Mouse (Mus musculus) embryonic facial prominence, embryonic 11.5 days (tissue): ENCODE results near the gene Cyp27a1. TPM values are rescaled to one million over a fixed set of nuclear protein-coding genes. Genes with fewer than 3 reads are reported as not detected.

ENCODE experiments used
- ATAC-seq: fragments of 200-750 bp; cut with Nextera tagmentation; replicated peaks from 2 replicates; pipeline ENCODE4 v1.8.0; 2017; ENCODE audit warnings: low read depth; ENCODE audit not compliant: insufficient number of reproducible peaks, low FRiP score, low TSS enrichment
- DNase-seq: peaks from one replicate; pipeline ENCODE4 v3.0.0-alpha.2; 2015; ENCODE audit warnings: low spot score
- H3K27ac ChIP-seq: fragments of 300-500 bp; sonication (generic); replicated peaks from 2 replicates; pipeline ENCODE4 v1.5.1; 2014; ENCODE audit warnings: mild to moderate bottlenecking, low read depth, low read length, control low read depth
- H3K27me3 ChIP-seq: fragments of 300-500 bp; sonication (generic); 2 replicates; pipeline ENCODE4 v1.6.1; 2014; ENCODE audit warnings: mild to moderate bottlenecking, low read length, moderate library complexity, mixed read lengths; ENCODE audit not compliant: control insufficient read depth, insufficient read depth
- H3K36me3 ChIP-seq: fragments of 300-500 bp; sonication (generic); replicated peaks from 2 replicates; pipeline ENCODE4 v1.6.1; 2014; ENCODE audit warnings: low read depth, mild to moderate bottlenecking, low read length, moderate library complexity, mixed read lengths; ENCODE audit not compliant: control insufficient read depth, insufficient read depth
- H3K4me1 ChIP-seq: fragments of 300-500 bp; sonication (generic); 2 replicates; pipeline ENCODE4 v1.6.1; 2014; ENCODE audit warnings: low read length, mixed read lengths; ENCODE audit not compliant: control insufficient read depth, insufficient read depth
- H3K4me2 ChIP-seq: fragments of 300-500 bp; sonication (generic); 2 replicates; pipeline ENCODE4 v1.6.1; 2014; ENCODE audit warnings: low read depth, mild to moderate bottlenecking, control low read depth, low read length, moderate library complexity
- H3K4me3 ChIP-seq: fragments of 300-500 bp; sonication (generic); 2 replicates; pipeline ENCODE4 v1.5.1; 2014; ENCODE audit warnings: low read depth, low read length, control low read depth
- H3K9ac ChIP-seq: fragments of 300-500 bp; sonication (generic); replicated peaks from 2 replicates; pipeline ENCODE4 v1.6.1; 2014; ENCODE audit warnings: mild to moderate bottlenecking, control low read depth, low read length
- H3K9me3 ChIP-seq: fragments of 300-500 bp; sonication (generic); replicated peaks from 2 replicates; pipeline ENCODE4 v1.6.1; 2016; ENCODE audit warnings: mild to moderate bottlenecking, low read length, inconsistent platforms, mixed read lengths; ENCODE audit not compliant: control insufficient read depth
- WGBS: fragments of 180-500 bp; shearing (Covaris S2); extraction: QIAGEN DNeasy Blood & Tissue Kit; methylation state at CpG from one replicate; pipeline ENCODE4 v1.1.7; 2014; 5-methylcytosine and 5-hydroxymethylcytosine counted together
- polyA plus RNA-seq: library from polyadenylated mRNA; unstranded; fragments of >200 nt; fragmentation: Nextera tagmentation; extraction: Ambion mirVana; gene quantifications from 2 replicates; pipeline ENCODE4 v1.2.1, GENCODE M21; 2014

Gene Cyp27a1
- polyA plus RNA-seq, 1 experiment from 2014 or later = 12.3 TPM

DNA sequence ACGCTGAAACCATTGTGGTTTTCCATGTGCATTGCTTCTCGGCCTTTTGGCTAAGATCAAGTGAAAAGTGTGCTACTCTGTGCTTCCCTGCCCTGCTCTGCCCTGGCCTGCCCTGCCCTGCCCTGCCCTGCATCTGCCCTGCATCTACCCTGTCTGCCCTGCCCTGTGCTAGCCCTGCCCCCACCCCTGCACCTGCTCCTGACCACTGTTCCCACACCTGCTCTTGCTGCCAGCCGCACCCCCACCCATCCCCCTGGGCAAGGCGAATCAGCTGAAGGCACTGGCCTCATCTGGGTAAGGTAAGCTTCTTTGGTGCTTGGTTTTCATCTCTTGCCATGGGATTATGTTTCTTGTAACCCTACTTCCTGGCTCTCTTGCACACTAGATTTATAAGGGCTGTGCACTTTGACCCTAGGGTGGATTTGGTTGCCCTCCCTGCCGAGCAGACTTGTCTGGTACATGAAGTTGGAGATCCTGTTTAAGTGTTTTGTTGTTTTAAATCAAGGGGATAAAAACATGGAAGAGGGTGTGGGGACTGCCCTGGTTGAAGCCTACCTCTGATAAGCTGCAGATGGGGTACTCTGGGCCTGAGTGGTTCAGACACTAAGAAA is 40.9 kb downstream of the Cyp27a1 start:
- no peaks in the 10 kb centered on the region for H3K4me1 ChIP-seq
- H3K9ac ChIP-seq = no peak overlapping the region
- no peak overlapping the region for H3K4me2 ChIP-seq
- WGBS = 53% methylated on average over 5 of the region's 5 CpGs
- H3K9me3 ChIP-seq = no peaks in the 10 kb centered on the region
- ATAC-seq (no peak; the same call in 1 of the 2 replicates), DNase-seq (no peak)
- no peak overlapping the region for H3K4me3 ChIP-seq
- 0 out of 2 replicates have a peak, but pooled peaks cover under 1% of the 10 kb centered on the region for H3K27me3 ChIP-seq
- H3K36me3 ChIP-seq = no peaks in the 10 kb centered on the region
- no peak overlapping the region for H3K27ac ChIP-seq

DNA sequence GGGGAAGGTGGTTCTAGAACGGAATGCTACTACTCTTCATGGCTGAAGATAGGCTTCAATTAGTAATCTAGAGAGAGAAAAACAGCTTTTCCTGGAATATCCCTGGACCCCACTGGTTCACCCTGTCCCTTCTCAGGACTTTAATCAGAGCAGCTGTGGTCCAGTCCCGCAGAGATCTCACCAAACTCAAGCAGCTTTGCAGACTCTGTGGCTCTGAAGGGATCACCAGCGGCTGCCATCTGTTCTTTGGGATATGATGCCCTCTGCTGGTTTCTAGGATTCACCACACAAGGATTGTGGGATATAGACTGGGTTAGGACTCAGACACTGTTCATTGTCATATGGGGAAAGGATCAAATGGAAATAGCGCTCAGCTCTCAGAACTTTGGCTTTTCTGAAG is 46.4 kb downstream of the Cyp27a1 start:
- H3K27ac ChIP-seq = no peak overlapping the region
- DNase-seq = peak; percentile 78
- no peaks in the 10 kb centered on the region for H3K9me3 ChIP-seq
- H3K4me1 ChIP-seq = no peaks in the 10 kb centered on the region
- 28% methylated on average over 4 of the region's 4 CpGs for WGBS
- ATAC-seq = no peak
- H3K27me3 ChIP-seq = no peaks in the 10 kb centered on the region; the same call in 1 of the 2 replicates
- no peak overlapping the region for H3K9ac ChIP-seq
- H3K4me2 ChIP-seq = no peak overlapping the region
- no peak overlapping the region for H3K4me3 ChIP-seq
- no peaks in the 10 kb centered on the region for H3K36me3 ChIP-seq

- no peaks in the 10 kb centered on the region for H3K36me3 ChIP-seq
- H3K4me1 ChIP-seq = no peaks in the 10 kb centered on the region
- H3K27ac ChIP-seq = no peak overlapping the region
- H3K4me2 ChIP-seq = no peak overlapping the region
- H3K27me3 ChIP-seq = peaks cover 4% of the 10 kb centered on the region
- H3K9me3 ChIP-seq = no peaks in the 10 kb centered on the region
- WGBS = 3% methylated on average over 6 of the region's 6 CpGs
- ATAC-seq (no peak), DNase-seq (peak; percentile 89)
- no peak overlapping the region for H3K4me3 ChIP-seq
- H3K9ac ChIP-seq = no peak overlapping the region
Observed at GRCm38 (mm10) chr1:74763081-74763480, 49.7 kb downstream of the Cyp27a1 start.

- H3K27me3 ChIP-seq = peaks cover 59% of the 10 kb centered on the region
- H3K27ac ChIP-seq = no peak overlapping the region
- H3K4me3 ChIP-seq = peak overlapping the region; percentile 45
- H3K9me3 ChIP-seq = no peaks in the 10 kb centered on the region
- H3K36me3 ChIP-seq = no peaks in the 10 kb centered on the region
- peaks cover 5% of the 10 kb centered on the region for H3K4me1 ChIP-seq
- H3K4me2 ChIP-seq = peak overlapping the region; percentile 88
- DNase-seq = peak; percentile 35
- no peak for ATAC-seq
- WGBS = 0% methylated on average over 35 of the region's 35 CpGs
- H3K9ac ChIP-seq = no peak overlapping the region
Observed at GRCm38 (mm10) chr1:74770727-74771466, 57.5 kb downstream of the Cyp27a1 start.

- peak; percentile 35 for DNase-seq
- 0 out of 2 replicates have a peak, but pooled peaks have one; percentile 30 for ATAC-seq
- peak overlapping the region; percentile 88 for H3K4me2 ChIP-seq
- peak overlapping the region; percentile 7 for H3K9ac ChIP-seq
- H3K9me3 ChIP-seq = no peaks in the 10 kb centered on the region
- no peak overlapping the region for H3K27ac ChIP-seq
- peaks cover 60% of the 10 kb centered on the region for H3K27me3 ChIP-seq
- under 1% methylated on average over 15 of the region's 26 CpGs for WGBS
- peak overlapping the region; percentile 45 for H3K4me3 ChIP-seq
- peaks cover 8% of the 10 kb centered on the region for H3K4me1 ChIP-seq
- no peaks in the 10 kb centered on the region for H3K36me3 ChIP-seq
Observed at GRCm38 (mm10) chr1:74771467-74771844, 58.1 kb downstream of the Cyp27a1 start.

DNA sequence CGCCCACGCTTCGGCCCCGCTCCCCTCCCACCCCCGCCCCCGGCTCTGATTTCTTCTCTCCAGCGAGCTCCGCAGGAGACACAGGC is 58.3 kb downstream of the Cyp27a1 start, which contains the start of gene Wnt6:
Gene Wnt6, plus strand, starts transcription at position 48 of the 86 bp plus-strand sequence.
- H3K27ac ChIP-seq = no peak within 1 kb of the TSS

DNA sequence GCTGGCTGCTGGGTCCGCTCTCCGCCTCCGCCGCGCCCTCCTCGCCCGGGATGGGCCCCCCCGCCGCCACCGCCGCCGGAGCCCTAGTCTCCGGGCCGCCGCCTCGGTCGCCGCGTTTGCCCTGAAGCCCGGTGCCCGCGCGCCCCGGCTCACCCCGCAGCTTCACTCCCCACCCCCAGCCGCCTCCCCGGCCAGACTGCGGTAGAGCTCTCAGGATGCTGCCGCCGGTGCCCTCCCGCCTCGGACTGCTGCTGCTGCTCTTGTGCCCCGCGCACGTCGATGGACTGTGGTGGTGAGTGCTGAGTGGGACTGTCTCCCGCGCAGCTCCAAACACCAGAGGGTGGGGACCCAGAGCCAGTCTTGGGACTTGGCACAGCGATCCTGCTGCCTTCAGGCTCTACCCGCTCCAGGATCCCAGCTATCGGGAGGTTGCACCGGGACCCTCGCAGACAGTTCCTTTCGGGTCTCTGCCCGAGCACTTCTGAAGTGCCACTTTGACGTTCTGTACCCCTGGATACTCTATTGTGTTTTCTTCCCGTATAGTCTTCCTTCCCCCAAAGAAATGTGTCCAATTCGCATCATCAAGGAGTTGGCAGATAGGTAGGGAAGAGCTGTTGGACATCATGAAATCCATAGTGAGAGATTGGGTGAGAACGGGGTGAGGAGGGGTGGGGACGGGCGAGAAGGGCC is 58.7 kb downstream of the Cyp27a1 start:
- H3K9ac ChIP-seq = peak overlapping the region; percentile 7; the same call in 1 of the 2 replicates
- peaks cover 8% of the 10 kb centered on the region for H3K4me1 ChIP-seq
- DNase-seq (peak; percentile 35), ATAC-seq (no peak)
- peak overlapping the region; percentile 88 for H3K4me2 ChIP-seq
- no peaks in the 10 kb centered on the region for H3K36me3 ChIP-seq
- H3K27ac ChIP-seq = no peak overlapping the region
- WGBS = 1% methylated on average over 30 of the region's 51 CpGs
- no peaks in the 10 kb centered on the region for H3K9me3 ChIP-seq
- peak overlapping the region; percentile 45 for H3K4me3 ChIP-seq
- H3K27me3 ChIP-seq = peaks cover 60% of the 10 kb centered on the region

More for the DNA sequence above, 58.3 kb downstream of the Cyp27a1 start, which contains the start of gene Wnt6:
- Histone ChIP-seq H3K9ac (peak within 1 kb of the TSS; percentile 7), H3K4me3 (peak within 1 kb of the TSS; percentile 45), H3K4me1 (peaks cover 8% of the 10 kb centered on the region), H3K4me2 (peak within 1 kb of the TSS; percentile 88), H3K9me3 (no peaks in the 10 kb centered on the region), H3K36me3 (no peaks in the 10 kb centered on the region), H3K27me3 (peaks cover 60% of the 10 kb centered on the region)
- ATAC-seq (no peak), DNase-seq (no peak)
- WGBS = no CpG with 5 or more reads among the region's 8 CpGs

DNA sequence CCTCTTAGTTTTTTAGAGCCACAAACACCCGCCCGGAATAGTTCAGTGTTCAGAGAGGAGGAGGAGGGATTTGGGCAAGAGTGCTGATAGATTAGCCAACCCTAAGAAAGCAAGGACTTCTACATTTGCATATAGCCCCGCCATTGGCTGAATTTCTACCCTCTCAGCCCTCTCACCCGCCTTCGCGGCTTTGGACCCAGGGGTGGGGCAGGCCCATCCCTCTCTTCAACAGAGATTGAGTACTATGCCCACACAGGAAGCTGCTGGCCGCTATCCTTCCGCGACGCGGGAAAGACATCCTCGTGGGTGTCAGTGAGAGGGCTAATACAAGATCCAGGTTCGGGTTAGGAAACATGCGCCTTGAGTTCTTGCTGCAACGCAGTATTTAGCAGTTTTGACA is 59.8 kb downstream of the Cyp27a1 start:
- H3K4me2 ChIP-seq = no peak overlapping the region; the same call in 1 of the 2 replicates
- H3K27ac ChIP-seq = no peak overlapping the region
- no peaks in the 10 kb centered on the region for H3K36me3 ChIP-seq
- DNase-seq = peak; percentile 88
- H3K4me3 ChIP-seq = peak overlapping the region; percentile 5; the same call in 1 of the 2 replicates
- ATAC-seq = peak; percentile 74
- no peaks in the 10 kb centered on the region for H3K9me3 ChIP-seq
- H3K4me1 ChIP-seq = peaks cover 8% of the 10 kb centered on the region
- H3K9ac ChIP-seq = no peak overlapping the region
- under 1% methylated on average over 15 of the region's 15 CpGs for WGBS
- peaks cover 56% of the 10 kb centered on the region for H3K27me3 ChIP-seq
